Mouse (Mus musculus): Measurements from ENCODE around the gene Apoc4. TPM values are rescaled to one million over a fixed set of nuclear protein-coding genes. Genes with fewer than 3 reads are reported as not detected.

The Apoc4 gene
- not detected for total RNA-seq (2021)
- long read RNA-seq = 0 reads

- no peak for DNase-seq (ENCODE audit: low spot score in 2 of 2)
Observed at GRCm38 (mm10) chr7:19681202-19681694, at the start of gene Apoc4, which contains the start of gene Gm44805. Apoc4 (minus strand) TSS chr7:19681479. Gm44805 (minus strand) TSS chr7:19681423.

GRCm38 (mm10) chr7:19726541-19726940, 45.3 kb upstream of the Apoc4 start:
- DNase-seq (ENCODE audit: low spot score in 2 of 2) = no peak

GRCm38 (mm10) chr7:19724167-19724566, 42.9 kb upstream of the Apoc4 start:
- no peak for DNase-seq (ENCODE audit: low spot score in 2 of 2)

- no peak for DNase-seq (ENCODE audit: low spot score in 2 of 2)
Observed at GRCm38 (mm10) chr7:19722754-19723195, 41.5 kb upstream of the Apoc4 start.

GRCm38 (mm10) chr7:19719200-19719599, 37.9 kb upstream of the Apoc4 start:
- no peak for DNase-seq (ENCODE audit: low spot score in 2 of 2)

- DNase-seq (ENCODE audit: low spot score in 2 of 2) = no peak
Observed at GRCm38 (mm10) chr7:19718297-19718952, 37.1 kb upstream of the Apoc4 start.

GRCm38 (mm10) chr7:19717346-19717745, 36.1 kb upstream of the Apoc4 start:
- DNase-seq (ENCODE audit: low spot score in 2 of 2) = no peak

- DNase-seq (ENCODE audit: low spot score in 2 of 2) = no peak
Observed at GRCm38 (mm10) chr7:19716822-19717221, 35.5 kb upstream of the Apoc4 start.

GRCm38 (mm10) chr7:19716055-19716682, 34.9 kb upstream of the Apoc4 start:
- DNase-seq (ENCODE audit: low spot score in 2 of 2) = no peak

- peak; percentile 100 for DNase-seq (ENCODE audit: low spot score in 2 of 2)
Observed at GRCm38 (mm10) chr7:19715239-19716054, 34.2 kb upstream of the Apoc4 start, which contains the start of gene Tomm40. Tomm40 (minus strand) TSS chr7:19715438.

- no peak for DNase-seq (ENCODE audit: low spot score in 2 of 2)
Observed at GRCm38 (mm10) chr7:19714836-19715235, 33.6 kb upstream of the Apoc4 start.

- no peak for DNase-seq (ENCODE audit: low spot score in 2 of 2)
Observed at GRCm38 (mm10) chr7:19713598-19713997, 32.3 kb upstream of the Apoc4 start.

GRCm38 (mm10) chr7:19713196-19713595, 31.9 kb upstream of the Apoc4 start:
- no peak for DNase-seq (ENCODE audit: low spot score in 2 of 2)

GRCm38 (mm10) chr7:19712414-19712813, 31.1 kb upstream of the Apoc4 start:
- no peak for DNase-seq (ENCODE audit: low spot score in 2 of 2)

- DNase-seq (ENCODE audit: low spot score in 2 of 2) = no peak
Observed at GRCm38 (mm10) chr7:19710650-19711049, 29.4 kb upstream of the Apoc4 start.

GRCm38 (mm10) chr7:19705271-19705670, 24.0 kb upstream of the Apoc4 start:
- DNase-seq (ENCODE audit: low spot score in 2 of 2) = no peak

GRCm38 (mm10) chr7:19704475-19704874, 23.2 kb upstream of the Apoc4 start:
- DNase-seq (ENCODE audit: low spot score in 2 of 2) = no peak

- no peak for DNase-seq (ENCODE audit: low spot score in 2 of 2)
Observed at GRCm38 (mm10) chr7:19702859-19703555, 21.7 kb upstream of the Apoc4 start.

- peak in 1 of 2 experiments; percentile 73 for DNase-seq (ENCODE audit: low spot score in 2 of 2)
Observed at GRCm38 (mm10) chr7:19701069-19701761, 19.9 kb upstream of the Apoc4 start.

- DNase-seq (ENCODE audit: low spot score in 2 of 2) = no peak
Observed at GRCm38 (mm10) chr7:19700299-19701068, 19.2 kb upstream of the Apoc4 start.
